Mouse (Mus musculus): ENCODE measurements around the gene Hist1h4b. TPM values are rescaled to one million over a fixed set of nuclear protein-coding genes. Genes with fewer than 3 reads are reported as not detected.

Gene Hist1h4b
- polyA plus RNA-seq, 1 experiment from 2014 or later: 2.1 TPM

- ATAC-seq (ENCODE audit: low FRiP score): peak; percentile 93
- Histone ChIP-seq H3K36me3 (replicated peaks; ENCODE audit: control insufficient read depth, insufficient read depth) (no peaks in the 10 kb centered on the region), H3K27me3 (ENCODE audit: control insufficient read depth, insufficient read depth, low read length) (no peaks in the 10 kb centered on the region), H3K4me1 (replicated peaks; ENCODE audit: control insufficient read depth, insufficient read depth, low read length) (peaks cover 12% of the 10 kb centered on the region; the same call in 1 of the 2 replicates), H3K4me2 (replicated peaks) (peak within 1 kb of the TSS; percentile 97), H3K9me3 (ENCODE audit: control insufficient read depth, low read length) (no peaks in the 10 kb centered on the region), H3K4me3 (replicated peaks; ENCODE audit: low read length) (peak within 1 kb of the TSS; percentile 48), H3K9ac (peak within 1 kb of the TSS; percentile 63), H3K27ac (peak within 1 kb of the TSS; percentile 80)
- under 1% methylated on average over 28 of the region's 38 CpGs for WGBS
- peak; percentile 88 for DNase-seq (ENCODE audit: low spot score)
Observed at GRCm38 (mm10) chr13:23738677-23739068, 18.1 kb upstream of the Hist1h4b start, which contains the start of gene Hist1h1c. Gene Hist1h1c, plus strand, starts transcription at chr13:23738808.

- peak overlapping the region; percentile 63 for H3K9ac ChIP-seq
- peak overlapping the region; percentile 80 for H3K27ac ChIP-seq
- no peaks in the 10 kb centered on the region for H3K27me3 ChIP-seq (ENCODE audit: control insufficient read depth, insufficient read depth, low read length)
- under 1% methylated on average over 39 of the region's 39 CpGs for WGBS
- no peaks in the 10 kb centered on the region for H3K36me3 ChIP-seq (replicated peaks; ENCODE audit: control insufficient read depth, insufficient read depth)
- peak; percentile 86 for DNase-seq (ENCODE audit: low spot score)
- ATAC-seq (ENCODE audit: low FRiP score): peak; percentile 92
- no peaks in the 10 kb centered on the region for H3K9me3 ChIP-seq (ENCODE audit: control insufficient read depth, low read length)
- peak overlapping the region; percentile 48 for H3K4me3 ChIP-seq (replicated peaks; ENCODE audit: low read length)
- H3K4me2 ChIP-seq (replicated peaks): peak overlapping the region; percentile 97
- H3K4me1 ChIP-seq (replicated peaks; ENCODE audit: control insufficient read depth, insufficient read depth, low read length): peaks cover 12% of the 10 kb centered on the region; the same call in 1 of the 2 replicates
Observed at GRCm38 (mm10) chr13:23739069-23739921, 17.5 kb upstream of the Hist1h4b start.

GRCm38 (mm10) chr13:23739922-23740252 lies 16.9 kb upstream of the Hist1h4b start:
- Histone ChIP-seq H3K4me3 (replicated peaks; ENCODE audit: low read length) (peak overlapping the region; percentile 48), H3K4me2 (replicated peaks) (peak overlapping the region; percentile 97), H3K36me3 (replicated peaks; ENCODE audit: control insufficient read depth, insufficient read depth) (no peaks in the 10 kb centered on the region), H3K9me3 (ENCODE audit: control insufficient read depth, low read length) (no peaks in the 10 kb centered on the region), H3K9ac (peak overlapping the region; percentile 63), H3K27ac (peak overlapping the region; percentile 75), H3K4me1 (replicated peaks; ENCODE audit: control insufficient read depth, insufficient read depth, low read length) (peaks cover 12% of the 10 kb centered on the region; the same call in 1 of the 2 replicates), H3K27me3 (ENCODE audit: control insufficient read depth, insufficient read depth, low read length) (no peaks in the 10 kb centered on the region)
- peak; percentile 64 for DNase-seq (ENCODE audit: low spot score)
- peak; percentile 42 for ATAC-seq (ENCODE audit: low FRiP score)
- WGBS: 1% methylated on average over 14 of the region's 14 CpGs

- Histone ChIP-seq H3K9me3 (ENCODE audit: control insufficient read depth, low read length) (no peaks in the 10 kb centered on the region), H3K4me3 (replicated peaks; ENCODE audit: low read length) (peak overlapping the region; percentile 48), H3K4me1 (replicated peaks; ENCODE audit: control insufficient read depth, insufficient read depth, low read length) (peaks cover 12% of the 10 kb centered on the region; the same call in 1 of the 2 replicates), H3K36me3 (replicated peaks; ENCODE audit: control insufficient read depth, insufficient read depth) (no peaks in the 10 kb centered on the region), H3K27me3 (ENCODE audit: control insufficient read depth, insufficient read depth, low read length) (no peaks in the 10 kb centered on the region), H3K9ac (peak overlapping the region; percentile 63), H3K27ac (peak overlapping the region; percentile 75), H3K4me2 (replicated peaks) (peak overlapping the region; percentile 97)
- DNase-seq (ENCODE audit: low spot score) (no peak), ATAC-seq (ENCODE audit: low FRiP score) (no peak)
- WGBS: 38% methylated on average over 13 of the region's 13 CpGs
Observed at GRCm38 (mm10) chr13:23740256-23740840, 16.5 kb upstream of the Hist1h4b start.

- no peak overlapping the region for H3K27ac ChIP-seq
- H3K27me3 ChIP-seq (ENCODE audit: control insufficient read depth, insufficient read depth, low read length): no peaks in the 10 kb centered on the region
- H3K4me1 ChIP-seq (replicated peaks; ENCODE audit: control insufficient read depth, insufficient read depth, low read length): peaks cover 16% of the 10 kb centered on the region
- H3K4me2 ChIP-seq (replicated peaks): peak overlapping the region; percentile 97; the same call in 1 of the 2 replicates
- H3K4me3 ChIP-seq (replicated peaks; ENCODE audit: low read length): no peak overlapping the region
- 78% methylated on average over 5 of the region's 5 CpGs for whole genome bisulfite sequencing
- no peak for ATAC-seq (ENCODE audit: low FRiP score)
- no peak overlapping the region for H3K9ac ChIP-seq
- H3K9me3 ChIP-seq (ENCODE audit: control insufficient read depth, low read length): no peaks in the 10 kb centered on the region
- no peaks in the 10 kb centered on the region for H3K36me3 ChIP-seq (replicated peaks; ENCODE audit: control insufficient read depth, insufficient read depth)
- DNase-seq (ENCODE audit: low spot score): no peak
Observed at GRCm38 (mm10) chr13:23740910-23741309, 15.9 kb upstream of the Hist1h4b start.

GRCm38 (mm10) chr13:23742007-23742406 lies 14.8 kb upstream of the Hist1h4b start:
- H3K4me3 ChIP-seq (replicated peaks; ENCODE audit: low read length): no peak overlapping the region
- H3K27ac ChIP-seq: no peak overlapping the region
- H3K4me1 ChIP-seq (replicated peaks; ENCODE audit: control insufficient read depth, insufficient read depth, low read length): peaks cover 17% of the 10 kb centered on the region
- H3K9ac ChIP-seq: no peak overlapping the region
- H3K27me3 ChIP-seq (ENCODE audit: control insufficient read depth, insufficient read depth, low read length): no peaks in the 10 kb centered on the region
- H3K9me3 ChIP-seq (ENCODE audit: control insufficient read depth, low read length): no peaks in the 10 kb centered on the region
- H3K36me3 ChIP-seq (replicated peaks; ENCODE audit: control insufficient read depth, insufficient read depth): no peaks in the 10 kb centered on the region
- no peak for DNase-seq (ENCODE audit: low spot score)
- no peak for ATAC-seq (ENCODE audit: low FRiP score)
- no peak overlapping the region for H3K4me2 ChIP-seq (replicated peaks)

GRCm38 (mm10) chr13:23743215-23743614 lies 13.6 kb upstream of the Hist1h4b start:
- Histone ChIP-seq H3K4me3 (replicated peaks; ENCODE audit: low read length) (no peak overlapping the region), H3K36me3 (replicated peaks; ENCODE audit: control insufficient read depth, insufficient read depth) (no peaks in the 10 kb centered on the region), H3K4me2 (replicated peaks) (no peak overlapping the region), H3K27ac (no peak overlapping the region), H3K27me3 (ENCODE audit: control insufficient read depth, insufficient read depth, low read length) (no peaks in the 10 kb centered on the region), H3K9ac (no peak overlapping the region), H3K4me1 (replicated peaks; ENCODE audit: control insufficient read depth, insufficient read depth, low read length) (peaks cover 18% of the 10 kb centered on the region), H3K9me3 (ENCODE audit: control insufficient read depth, low read length) (no peaks in the 10 kb centered on the region)
- ATAC-seq (ENCODE audit: low FRiP score) (no peak), DNase-seq (ENCODE audit: low spot score) (no peak)
- WGBS: 85% methylated on average over 5 of the region's 5 CpGs

- ATAC-seq (ENCODE audit: low FRiP score) (no peak), DNase-seq (ENCODE audit: low spot score) (no peak)
- H3K4me3 ChIP-seq (replicated peaks; ENCODE audit: low read length): no peak overlapping the region
- H3K27me3 ChIP-seq (ENCODE audit: control insufficient read depth, insufficient read depth, low read length): no peaks in the 10 kb centered on the region
- 55% methylated on average over 4 of the region's 4 CpGs for WGBS
- no peak overlapping the region for H3K27ac ChIP-seq
- no peaks in the 10 kb centered on the region for H3K9me3 ChIP-seq (ENCODE audit: control insufficient read depth, low read length)
- peak overlapping the region; percentile 84; the same call in 1 of the 2 replicates for H3K4me2 ChIP-seq (replicated peaks)
- no peaks in the 10 kb centered on the region for H3K36me3 ChIP-seq (replicated peaks; ENCODE audit: control insufficient read depth, insufficient read depth)
- no peak overlapping the region for H3K9ac ChIP-seq
- peaks cover 17% of the 10 kb centered on the region for H3K4me1 ChIP-seq (replicated peaks; ENCODE audit: control insufficient read depth, insufficient read depth, low read length)
Observed at GRCm38 (mm10) chr13:23743963-23744362, 12.8 kb upstream of the Hist1h4b start.
